Mouse (Mus musculus) neural tube, embryonic 10.5 days (tissue): ENCODE data around the gene Ccdc96.

Experiments used
- DNase-seq: peaks from one replicate; pipeline ENCODE4 v3.0.0-alpha.2; 2017; ENCODE audit warnings: low spot score; ENCODE audit errors: extremely low spot score

Gene Ccdc96

DNA sequence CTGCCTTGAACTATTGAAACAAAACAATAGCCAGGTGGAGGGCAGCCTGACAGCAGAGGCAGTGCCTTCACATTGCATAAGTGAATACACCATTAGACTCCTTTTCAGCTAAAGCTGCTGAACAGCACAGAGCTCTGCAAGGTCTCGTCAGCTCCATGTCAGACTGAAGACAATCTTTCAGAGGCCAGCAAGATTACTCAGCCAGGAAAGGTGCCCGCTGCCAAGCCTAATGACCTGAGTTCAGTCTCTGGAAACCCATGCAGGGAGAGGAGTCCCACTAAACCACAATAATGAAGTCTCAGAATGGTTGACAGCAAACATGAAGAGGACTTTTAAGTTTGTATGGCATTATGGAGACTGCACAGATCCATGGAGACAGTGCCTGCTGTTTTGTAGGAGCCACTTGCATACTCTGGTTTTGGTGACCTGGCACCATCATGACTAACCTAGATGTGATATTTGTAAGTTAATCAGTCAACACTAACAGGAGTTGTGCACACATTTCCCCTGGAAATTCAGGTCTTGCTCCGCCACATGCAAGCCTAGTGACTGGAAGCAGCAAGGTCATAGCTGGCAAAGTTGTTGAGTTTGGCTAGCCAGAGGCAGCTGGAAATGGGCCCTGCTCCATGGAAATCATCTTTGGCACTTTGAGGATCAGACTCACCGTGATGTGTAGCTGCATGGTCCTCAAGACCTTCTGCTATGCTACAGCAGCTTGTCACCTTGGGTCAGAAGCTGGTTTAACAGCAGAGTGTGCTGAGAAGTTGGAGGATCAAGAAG lies 11.3 kb upstream of the Ccdc96 start:
- no peak for DNase-seq

DNA sequence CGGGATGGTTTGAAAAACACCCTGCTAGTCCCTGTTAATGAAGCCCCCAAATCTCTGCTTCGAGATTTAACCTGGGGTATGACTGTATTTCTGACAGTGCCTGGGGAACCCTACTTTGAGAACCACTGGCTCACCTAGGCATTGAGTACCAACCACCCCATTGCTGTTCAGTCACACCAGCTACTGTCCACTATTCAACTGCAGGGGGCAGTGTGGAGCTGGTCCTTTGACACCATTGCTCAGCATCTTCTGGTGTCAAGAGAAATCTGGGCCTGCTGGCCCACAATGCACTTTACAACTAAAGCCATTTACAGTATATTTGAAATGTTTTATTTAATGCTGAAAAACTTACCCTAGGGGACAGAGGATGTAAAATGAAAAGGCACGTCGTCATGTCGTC lies 10.1 kb upstream of the Ccdc96 start:
- peak; percentile 67 for DNase-seq

GRCm38 (mm10) chr5:36477486-36477885 lies 6.9 kb upstream of the Ccdc96 start:
- no peak for DNase-seq

GRCm38 (mm10) chr5:36478540-36479420 lies 5.6 kb upstream of the Ccdc96 start:
- DNase-seq: no peak

- DNase-seq: no peak
Measured at GRCm38 (mm10) chr5:36479735-36480134, 4.7 kb upstream of the Ccdc96 start.

DNA sequence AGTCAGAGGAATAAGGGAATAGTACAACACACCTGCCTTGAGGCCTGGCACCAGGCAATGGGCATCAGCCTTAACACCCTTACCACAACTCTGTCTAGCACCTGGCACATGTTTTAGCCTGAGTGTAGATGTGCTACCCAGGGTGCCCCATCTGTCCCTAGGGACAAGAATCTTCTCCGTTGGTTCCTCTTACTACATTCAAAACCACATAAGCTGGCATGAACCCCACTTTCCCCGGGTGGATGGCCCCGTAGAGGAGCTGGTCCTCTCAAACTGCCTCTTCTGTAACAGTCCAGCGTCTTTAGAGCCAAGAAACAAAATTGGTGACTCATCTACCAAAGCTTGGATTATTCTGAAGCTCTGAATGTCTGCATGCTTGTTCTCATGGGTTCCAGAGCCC lies 4.0 kb upstream of the Ccdc96 start:
- no peak for DNase-seq

GRCm38 (mm10) chr5:36481114-36481513 lies 3.3 kb upstream of the Ccdc96 start:
- DNase-seq: no peak

GRCm38 (mm10) chr5:36483203-36484101 lies 936 bp upstream of the Ccdc96 start:
- peak; percentile 72 for DNase-seq

GRCm38 (mm10) chr5:36485306-36485705 lies 918 bp downstream of the Ccdc96 start:
- DNase-seq: peak; percentile 26

DNA sequence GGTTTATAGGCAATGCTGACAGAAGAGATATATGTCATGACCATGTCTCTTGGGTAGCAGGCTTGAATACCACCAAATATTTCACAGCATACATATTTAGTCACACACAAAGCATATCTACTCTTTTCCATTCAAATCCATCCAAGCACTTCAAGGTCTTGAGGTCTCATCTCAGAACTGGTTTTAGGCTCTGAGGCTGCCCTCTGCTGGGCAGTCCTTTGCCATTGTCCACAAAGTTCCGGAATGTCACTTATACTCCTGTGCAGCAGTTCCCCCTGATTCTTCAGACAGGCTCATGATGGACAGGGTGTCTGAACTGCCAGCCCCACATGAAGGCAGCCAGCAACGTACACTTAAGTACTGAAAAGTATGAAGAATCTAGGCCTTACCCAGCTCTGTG lies 4.8 kb downstream of the Ccdc96 start:
- DNase-seq: no peak

DNA sequence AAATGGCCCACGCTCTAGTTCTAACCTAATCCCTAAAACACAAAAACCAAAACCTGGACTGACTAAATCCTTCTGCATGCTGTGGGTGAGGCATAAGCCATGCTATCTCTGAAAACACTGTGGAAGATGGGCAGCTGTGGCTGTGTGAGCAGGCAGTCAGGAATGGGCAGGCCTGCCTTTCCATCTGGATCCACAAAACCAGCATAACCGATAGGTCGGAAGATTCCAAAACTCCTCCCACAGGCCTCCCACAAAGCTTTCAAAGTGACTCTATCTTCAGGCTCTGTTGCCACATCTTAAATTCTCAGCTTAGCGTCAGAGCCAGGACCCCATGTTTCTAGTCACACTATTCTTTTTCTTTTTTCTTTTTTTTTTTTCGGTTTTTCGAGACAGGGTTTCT lies 9.5 kb downstream of the Ccdc96 start:
- no peak for DNase-seq

- DNase-seq: no peak
Measured at GRCm38 (mm10) chr5:36494709-36495108, 10.3 kb downstream of the Ccdc96 start.

GRCm38 (mm10) chr5:36505235-36505634 lies 20.8 kb downstream of the Ccdc96 start:
- DNase-seq: no peak

- no peak for DNase-seq
Measured at GRCm38 (mm10) chr5:36505643-36506042, 21.3 kb downstream of the Ccdc96 start.

GRCm38 (mm10) chr5:36508351-36508750 lies 24.0 kb downstream of the Ccdc96 start:
- DNase-seq: no peak

DNA sequence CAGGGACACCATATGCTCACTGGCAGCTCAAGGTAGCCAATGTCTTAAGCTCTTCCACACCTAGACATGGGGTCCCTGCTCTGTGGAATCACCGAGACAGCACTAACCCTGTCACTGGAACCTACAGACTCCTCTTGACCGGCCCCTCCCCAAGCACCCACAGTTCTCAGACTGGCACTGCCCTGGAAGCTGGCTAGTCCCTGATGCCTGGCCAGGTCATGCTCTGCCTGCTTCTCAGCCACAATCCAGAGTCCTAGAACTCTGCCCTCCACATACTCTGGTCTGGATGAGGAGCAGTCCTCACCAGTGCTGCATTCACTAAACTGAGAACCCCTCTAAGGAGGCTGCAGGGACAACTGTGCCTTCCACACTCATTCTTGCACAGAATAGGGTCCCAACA lies 26.6 kb downstream of the Ccdc96 start:
- no peak for DNase-seq

DNA sequence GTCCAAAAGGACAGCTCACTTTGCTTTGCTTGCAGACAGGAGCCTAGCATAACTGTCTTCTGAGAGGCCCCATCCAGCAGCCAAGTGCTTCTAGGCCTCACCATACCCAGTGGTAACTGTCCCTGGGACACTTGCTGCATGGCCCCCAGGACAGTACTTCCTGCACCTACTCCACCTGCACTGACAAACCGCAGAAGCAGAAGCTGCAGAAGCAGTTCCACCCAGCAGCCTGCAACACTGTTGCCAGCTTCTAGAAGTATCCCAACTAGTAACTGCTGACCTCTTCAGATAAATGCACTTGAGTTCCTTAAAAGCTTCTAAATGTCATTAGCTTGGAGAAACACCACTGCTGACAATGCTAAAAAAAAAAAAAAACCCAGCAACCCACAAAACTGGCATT lies 30.7 kb downstream of the Ccdc96 start:
- DNase-seq: no peak

DNA sequence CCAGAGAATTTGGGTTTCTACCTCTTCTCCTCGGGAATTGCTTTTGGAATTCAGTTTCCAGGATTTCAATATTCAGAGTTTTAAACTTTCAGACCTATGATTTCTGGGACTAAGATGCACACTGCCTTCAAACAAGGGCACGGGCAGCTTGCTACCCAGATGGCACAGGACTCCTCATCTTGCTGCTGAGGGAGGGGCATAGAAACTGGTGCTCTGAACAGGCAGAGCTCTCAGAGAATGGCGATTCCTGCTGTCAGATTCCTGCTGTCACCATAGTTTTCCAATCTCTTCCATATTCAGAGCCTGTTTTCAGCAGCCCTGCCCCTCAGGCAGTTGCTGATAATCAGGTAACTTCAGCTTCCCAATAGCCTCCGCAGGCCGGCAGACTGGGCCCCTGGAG lies 31.2 kb downstream of the Ccdc96 start:
- DNase-seq: no peak

- no peak for DNase-seq
Measured at GRCm38 (mm10) chr5:36517596-36517995, 33.2 kb downstream of the Ccdc96 start.

GRCm38 (mm10) chr5:36519751-36520150 lies 35.4 kb downstream of the Ccdc96 start:
- no peak for DNase-seq

DNA sequence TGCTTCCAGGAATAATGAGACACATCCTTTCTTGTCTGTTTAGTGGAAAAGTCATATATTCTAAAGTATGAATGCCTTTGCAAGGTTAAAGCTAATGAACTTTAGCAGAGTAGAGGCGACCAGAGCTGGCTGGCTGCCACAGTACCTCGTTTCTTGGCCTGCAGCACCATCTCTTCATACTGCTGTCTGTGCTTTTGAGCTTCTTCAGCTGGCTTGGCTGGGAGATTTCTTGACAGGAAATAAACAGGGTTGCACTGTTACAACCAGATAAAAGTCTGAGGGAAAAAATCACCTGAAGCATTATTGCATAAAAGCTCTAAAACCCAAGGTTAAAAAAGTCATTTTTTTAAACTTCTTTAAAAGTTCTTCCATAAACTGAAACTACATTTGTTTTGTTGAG lies 38.4 kb downstream of the Ccdc96 start:
- no peak for DNase-seq
